Mouse (Mus musculus) heart, adult 11 months (tissue): Measurements from ENCODE around the gene Col11a2.

Experiments used
- DNase-seq: peaks from one replicate; pipeline ENCODE4 v3.0.0; 2022

Gene Col11a2

DNA sequence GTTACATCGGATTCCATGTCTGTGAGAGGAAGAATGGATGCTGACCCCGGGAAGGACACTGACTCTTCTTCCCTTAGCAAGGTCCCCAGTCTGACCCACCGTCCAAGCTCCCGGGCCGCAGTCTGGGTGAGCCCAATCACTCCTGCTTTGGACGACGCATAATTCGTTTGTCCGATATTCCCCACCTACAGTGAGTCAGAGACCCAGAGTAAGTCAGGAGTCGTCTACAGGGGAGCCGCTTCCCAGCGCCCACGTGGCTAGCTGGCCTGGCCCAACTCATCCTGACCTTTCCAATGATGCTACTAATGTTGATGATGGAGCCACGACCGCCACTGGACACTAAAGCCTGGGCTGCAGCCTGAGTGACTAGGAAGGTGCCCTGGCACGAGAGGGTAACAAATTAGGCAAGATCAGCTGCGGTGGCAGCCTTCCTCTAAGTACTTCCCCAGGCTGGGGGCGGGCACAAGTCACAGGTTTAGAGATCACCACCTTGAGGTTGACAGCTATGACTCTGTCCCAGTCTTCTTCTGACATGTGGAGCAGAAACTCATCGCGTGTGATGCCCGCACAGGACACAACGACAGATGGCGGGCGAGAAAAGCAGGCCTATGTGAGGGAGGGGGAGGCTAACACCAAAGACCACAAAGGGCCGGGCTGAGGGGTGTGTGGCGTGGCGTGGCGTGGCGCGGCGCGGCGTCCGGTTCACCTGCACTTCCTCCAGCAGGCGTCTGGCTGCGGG is 12.2 kb upstream of the Col11a2 start:
- DNase-seq = peak; percentile 94

- DNase-seq = peak; percentile 99
These were observed 11.5 kb upstream of the Col11a2 start, which contains the start of gene H2-Ke6 for GRCm38 (mm10) chr17:34027656-34028223. Gene H2-Ke6, minus strand, starts transcription at chr17:34028060.

DNA sequence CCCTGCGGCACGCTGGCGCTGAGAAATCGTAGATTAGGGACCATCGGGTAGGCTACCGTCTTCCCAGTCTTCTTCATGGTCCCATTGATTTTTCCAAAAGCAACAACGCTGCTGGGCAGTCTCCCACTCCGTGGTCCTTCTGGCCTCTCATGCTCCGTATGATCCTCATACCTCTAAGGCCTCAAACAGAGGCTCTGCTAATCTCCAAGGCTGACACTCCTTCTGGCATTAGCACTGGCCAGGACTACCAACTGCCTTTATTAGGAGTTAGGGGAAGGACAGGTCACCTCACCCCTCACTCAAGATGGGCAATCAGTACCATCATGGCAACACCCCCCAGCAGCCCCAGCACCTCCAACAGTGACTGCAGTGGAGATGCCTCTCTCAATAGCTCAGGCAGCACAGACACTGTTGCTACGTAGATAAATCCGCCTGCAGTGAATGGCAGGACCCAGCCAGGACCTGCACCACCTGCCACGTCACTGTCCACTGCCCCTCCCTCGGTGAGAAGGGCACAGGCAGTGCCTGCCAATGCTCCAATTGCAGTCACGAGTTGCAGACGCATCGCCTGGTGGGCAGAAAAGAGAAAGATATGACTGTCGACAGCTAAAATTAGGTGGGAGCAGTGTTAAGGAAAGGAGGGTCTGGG is 10.6 kb upstream of the Col11a2 start:
- peak; percentile 95 for DNase-seq

DNA sequence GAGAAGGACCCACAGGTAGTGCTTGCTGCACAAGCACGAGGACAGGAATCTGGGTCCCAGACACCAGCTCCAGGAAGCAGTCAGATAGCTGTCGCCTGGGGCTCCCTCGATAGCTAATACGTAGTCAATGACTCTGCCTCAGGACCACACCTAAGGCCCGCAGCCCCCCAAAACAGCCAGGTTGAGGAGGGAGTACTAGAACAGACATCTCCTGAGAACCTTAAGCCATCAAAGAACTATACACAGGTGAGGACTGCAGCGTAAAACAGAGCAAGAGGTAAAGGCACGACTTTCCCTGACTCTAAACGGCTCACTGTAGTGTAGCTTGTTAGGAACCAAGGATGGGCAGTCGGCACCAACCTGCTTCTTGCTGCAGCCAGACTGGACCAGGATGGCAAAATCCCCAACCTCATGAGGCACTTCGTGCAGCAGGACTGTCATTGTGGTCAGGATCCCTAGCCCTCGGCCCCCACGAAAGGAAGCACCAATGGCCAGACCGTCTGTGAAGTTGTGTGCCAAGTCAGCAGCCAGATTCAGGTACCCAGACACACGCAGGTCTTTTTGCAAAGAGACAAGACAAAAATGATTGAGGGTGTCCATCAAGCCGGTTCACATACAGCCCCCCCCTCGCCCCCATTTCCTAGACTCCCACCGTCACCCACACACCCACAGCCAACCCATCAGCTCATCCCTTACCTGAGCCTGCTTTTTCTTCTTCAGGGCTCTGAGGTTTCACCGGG is 9.9 kb upstream of the Col11a2 start:
- DNase-seq = peak; percentile 93

DNA sequence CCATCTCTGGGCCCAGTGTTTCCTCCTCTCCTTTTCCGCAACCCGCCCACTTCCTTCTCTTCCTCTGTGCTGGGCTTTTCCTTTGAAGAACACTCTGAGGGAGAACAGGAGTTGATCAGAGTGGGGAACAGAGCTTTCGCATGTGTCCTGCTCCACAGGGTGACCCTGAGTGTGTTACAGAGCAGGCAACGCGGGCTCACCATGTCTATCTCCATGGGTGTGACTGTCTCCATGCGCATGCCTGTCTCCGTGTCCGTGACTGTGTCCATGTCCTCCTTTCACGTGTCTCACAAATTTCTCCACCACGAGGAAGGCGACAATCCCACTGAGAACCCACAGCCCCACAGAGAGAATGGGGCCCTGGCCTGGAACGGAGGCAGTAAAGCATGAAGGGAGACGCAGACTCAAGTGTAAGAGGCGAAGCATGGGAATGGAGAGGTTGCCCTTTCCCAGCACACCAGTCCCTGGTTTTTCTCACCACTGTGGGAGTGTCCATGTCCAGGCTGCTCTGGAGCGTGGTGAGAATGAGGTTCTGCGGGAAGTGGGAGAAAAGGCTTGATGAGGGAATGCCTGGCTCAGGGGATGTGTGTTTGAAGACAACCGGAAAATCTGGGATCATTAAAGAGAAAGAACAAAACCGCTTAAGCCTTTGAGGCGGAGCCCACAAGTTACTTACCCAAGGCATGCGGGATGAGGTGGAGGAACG is 9.2 kb upstream of the Col11a2 start:
- DNase-seq = peak; percentile 93

DNA sequence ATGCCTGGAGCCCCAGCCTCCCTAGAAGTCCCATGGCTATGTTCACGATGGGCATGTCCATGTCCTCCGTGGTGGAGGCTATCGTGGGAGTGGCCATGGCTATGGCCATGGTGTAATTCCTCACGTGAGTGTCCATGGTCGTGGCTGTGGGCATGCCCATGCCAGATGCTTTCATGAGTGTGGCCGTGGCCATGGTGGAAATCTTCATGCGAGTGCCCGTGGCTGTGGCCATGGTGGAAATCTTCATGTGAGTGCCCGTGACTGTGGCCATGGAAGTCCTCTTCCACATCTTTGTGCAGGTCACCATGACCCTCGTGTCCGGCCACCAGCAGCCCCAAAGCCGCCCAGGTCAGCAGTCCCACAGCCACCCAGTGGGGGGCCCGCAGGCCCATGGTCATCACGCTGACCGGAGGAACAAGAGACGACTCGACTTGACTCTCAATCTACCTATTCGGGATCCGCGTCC is 8.3 kb upstream of the Col11a2 start:
- DNase-seq = no peak

- peak; percentile 100 for DNase-seq
These were observed 7.6 kb upstream of the Col11a2 start, which contains the start of the genes Slc39a7 and Rxrb for GRCm38 (mm10) chr17:34031465-34032173. Gene Slc39a7, minus strand, starts transcription at chr17:34031682. Gene Rxrb, plus strand, starts transcription at chr17:34031812.

GRCm38 (mm10) chr17:34032174-34032632 is 7.0 kb upstream of the Col11a2 start:
- no peak for DNase-seq

DNA sequence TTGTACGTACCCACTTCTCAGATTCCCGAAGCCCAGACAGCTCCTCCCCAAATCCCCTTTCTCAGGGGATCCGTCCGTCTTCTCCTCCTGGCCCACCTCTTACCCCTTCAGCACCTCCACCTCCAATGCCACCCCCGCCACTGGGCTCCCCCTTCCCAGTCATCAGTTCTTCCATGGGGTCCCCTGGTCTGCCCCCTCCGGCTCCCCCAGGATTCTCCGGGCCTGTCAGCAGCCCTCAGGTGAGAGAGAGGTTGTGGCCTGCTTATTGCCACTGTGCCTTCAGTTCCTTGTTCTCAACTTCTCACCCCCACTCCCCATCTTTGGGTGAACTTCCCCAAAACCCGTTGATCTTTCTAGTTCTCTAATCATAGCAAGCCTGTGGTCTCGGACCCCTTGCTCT is 6.4 kb upstream of the Col11a2 start:
- peak; percentile 97 for DNase-seq

DNA sequence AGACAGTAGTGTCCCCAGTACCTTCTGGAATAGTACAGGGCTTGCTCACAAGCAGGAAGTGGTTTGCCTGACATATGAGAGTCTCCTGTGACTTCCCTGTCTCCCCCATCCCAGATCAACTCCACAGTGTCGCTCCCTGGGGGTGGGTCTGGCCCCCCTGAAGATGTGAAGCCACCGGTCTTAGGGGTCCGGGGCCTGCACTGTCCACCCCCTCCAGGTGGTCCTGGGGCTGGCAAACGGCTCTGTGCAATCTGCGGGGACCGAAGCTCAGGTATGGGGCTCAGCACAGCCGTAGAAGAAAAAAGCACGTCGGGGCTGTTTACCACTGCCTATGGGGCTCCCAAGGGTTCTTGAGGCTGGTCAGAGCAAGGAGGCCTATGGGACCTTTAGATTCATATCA is 5.8 kb upstream of the Col11a2 start:
- DNase-seq = peak; percentile 96

GRCm38 (mm10) chr17:34034064-34034463 is 5.2 kb upstream of the Col11a2 start:
- DNase-seq = peak; percentile 98

DNA sequence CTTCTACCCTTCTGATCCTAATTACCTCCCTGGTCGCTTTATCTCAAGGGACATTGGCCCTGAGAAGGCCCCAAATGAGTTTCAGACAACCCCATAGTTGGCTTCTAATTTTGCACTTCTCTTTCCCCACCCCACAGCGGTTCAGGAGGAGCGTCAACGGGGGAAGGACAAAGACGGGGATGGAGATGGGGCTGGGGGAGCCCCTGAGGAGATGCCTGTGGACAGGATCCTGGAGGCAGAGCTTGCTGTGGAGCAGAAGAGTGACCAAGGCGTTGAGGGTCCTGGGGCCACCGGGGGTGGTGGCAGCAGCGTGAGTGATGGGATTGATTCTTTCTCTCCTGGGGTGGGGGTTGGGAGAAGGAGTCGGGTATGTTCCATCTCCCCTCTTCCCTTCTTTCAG is 3.7 kb upstream of the Col11a2 start:
- DNase-seq = peak; percentile 91

- peak; percentile 92 for DNase-seq
These were observed 2.6 kb upstream of the Col11a2 start for GRCm38 (mm10) chr17:34036647-34037046.

DNA sequence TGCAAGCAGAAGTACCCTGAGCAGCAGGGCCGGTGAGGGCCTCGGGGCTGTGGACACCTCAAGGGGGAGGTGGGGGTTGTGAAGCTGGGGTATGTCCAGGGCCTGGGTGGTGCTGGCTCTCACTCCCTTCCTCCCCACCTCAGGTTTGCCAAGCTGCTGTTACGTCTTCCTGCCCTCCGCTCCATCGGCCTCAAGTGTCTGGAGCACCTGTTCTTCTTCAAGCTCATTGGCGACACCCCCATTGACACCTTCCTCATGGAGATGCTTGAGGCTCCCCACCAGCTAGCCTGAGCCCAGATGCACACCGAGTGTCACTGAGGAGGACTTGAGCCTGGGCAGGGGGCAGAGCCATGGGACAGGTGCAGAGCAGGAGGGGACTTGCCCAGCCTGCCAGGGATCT is 2.0 kb upstream of the Col11a2 start:
- DNase-seq = peak; percentile 93

- DNase-seq = peak; percentile 91
These were observed 797 bp upstream of the Col11a2 start for GRCm38 (mm10) chr17:34038440-34038839.

DNA sequence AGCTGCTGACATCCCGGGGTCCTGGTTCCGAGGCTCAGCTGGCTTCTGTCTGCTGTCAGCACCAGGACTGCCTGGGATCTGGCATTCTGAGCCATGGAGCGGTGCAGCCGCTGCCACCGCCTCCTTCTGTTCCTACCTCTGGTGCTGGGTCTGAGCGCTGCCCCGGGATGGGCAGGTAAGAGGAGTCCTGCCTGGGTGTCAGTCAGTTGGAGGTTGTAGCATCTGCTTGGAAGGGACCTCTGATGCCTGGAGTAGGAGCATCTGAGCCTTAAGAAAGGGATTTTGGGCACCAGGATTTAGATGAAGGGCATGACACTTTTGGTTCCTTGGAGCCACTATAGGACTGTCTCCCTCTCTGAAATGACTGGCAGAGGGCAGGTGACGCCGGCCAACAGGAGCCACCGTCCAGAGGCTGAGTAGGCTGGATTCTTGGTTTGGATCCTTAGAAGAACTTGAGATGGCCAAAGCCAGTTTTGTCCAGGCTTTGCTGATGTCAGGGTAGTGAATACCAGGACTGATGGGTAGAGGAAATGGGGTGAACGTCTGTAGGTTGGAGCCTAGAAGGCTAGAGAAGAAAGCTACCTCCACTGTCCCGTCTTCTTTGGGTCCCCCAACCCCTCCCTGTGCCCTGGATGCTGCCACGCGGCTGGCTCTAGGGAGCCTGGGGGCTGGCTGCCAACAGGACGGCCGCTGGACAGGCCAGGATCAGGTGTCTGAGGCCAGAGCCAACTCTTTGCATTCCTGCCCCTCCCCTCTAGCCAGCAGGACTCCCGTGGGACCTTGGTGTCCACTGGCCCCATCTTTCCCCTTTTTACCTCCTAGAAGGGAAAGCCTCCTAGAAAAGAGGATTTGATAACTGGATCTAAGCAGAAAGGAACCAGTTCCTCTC is 569 bp downstream of the Col11a2 start:
- DNase-seq = peak; percentile 98

GRCm38 (mm10) chr17:34045941-34046340 is 6.7 kb downstream of the Col11a2 start:
- peak; percentile 92 for DNase-seq

GRCm38 (mm10) chr17:34047404-34048050 is 8.3 kb downstream of the Col11a2 start:
- no peak for DNase-seq

- no peak for DNase-seq
These were observed 18.0 kb downstream of the Col11a2 start for GRCm38 (mm10) chr17:34057224-34057623.

DNA sequence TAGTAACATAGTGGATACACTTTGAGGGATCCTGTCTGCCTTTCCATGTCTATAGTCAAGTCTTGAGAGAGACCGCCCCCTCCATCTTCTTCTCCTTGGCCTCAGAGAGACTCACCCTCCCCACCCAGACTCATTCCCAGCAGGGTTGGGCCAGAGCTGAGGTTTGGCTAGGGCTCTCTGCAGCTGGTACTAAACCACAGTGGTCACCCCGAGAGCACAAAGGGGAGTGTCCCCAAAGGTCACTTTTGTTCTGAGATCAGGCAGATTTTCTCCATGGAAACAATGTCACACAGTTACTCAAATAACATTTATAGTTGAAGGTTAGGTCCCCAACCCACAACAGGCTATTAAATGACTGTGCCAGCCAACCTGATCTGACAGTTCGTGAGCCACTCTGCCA is 29.6 kb downstream of the Col11a2 start:
- no peak for DNase-seq
